Mouse (Mus musculus) brain, embryonic 14.5 days (tissue): ENCODE measurements around the gene Hoxa13.

ENCODE experiments used
- CTCF ChIP-seq: fragments of 200-500 bp; IDR thresholded peaks from 2 replicates; pipeline ENCODE4 v1.5.1; 2012; ENCODE audit warnings: inconsistent platforms, mild to moderate bottlenecking, moderate library complexity, borderline replicate concordance; ENCODE audit not compliant: insufficient read depth, insufficient read length; ENCODE audit errors: extremely low read depth
- POLR2A ChIP-seq: fragments of 200-500 bp; IDR thresholded peaks from 2 replicates; pipeline ENCODE4 v1.6.1; 2012; ENCODE audit warnings: mild to moderate bottlenecking, inconsistent platforms, borderline replicate concordance; ENCODE audit not compliant: poor library complexity, insufficient read depth, insufficient read length, severe bottlenecking; ENCODE audit errors: extremely low read depth

DNA sequence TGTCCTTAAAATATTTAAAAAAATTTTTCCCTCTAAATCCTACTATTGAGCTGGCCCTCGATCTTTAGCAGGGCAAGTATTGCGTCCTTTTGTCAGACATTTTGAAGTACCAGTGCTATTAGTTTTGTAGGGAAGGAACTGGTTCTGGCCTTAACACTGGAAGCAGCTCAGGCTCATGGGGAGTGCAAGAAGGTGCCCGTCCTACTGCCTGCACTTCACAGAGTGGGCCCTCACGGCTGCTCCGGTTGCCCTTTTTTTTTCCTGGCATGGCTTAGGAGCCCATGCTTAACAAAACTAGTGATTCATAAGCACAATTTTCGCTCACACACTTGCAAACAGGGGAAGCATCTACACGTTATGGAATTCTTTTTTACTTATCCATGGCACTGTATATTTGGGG is 21.7 kb downstream of the Hoxa13 start:
- no peak for TF ChIP-seq POLR2A
- no peak for TF ChIP-seq CTCF
